Mouse (Mus musculus): ENCODE data around the gene Aqp8.

The Aqp8 gene

DNA sequence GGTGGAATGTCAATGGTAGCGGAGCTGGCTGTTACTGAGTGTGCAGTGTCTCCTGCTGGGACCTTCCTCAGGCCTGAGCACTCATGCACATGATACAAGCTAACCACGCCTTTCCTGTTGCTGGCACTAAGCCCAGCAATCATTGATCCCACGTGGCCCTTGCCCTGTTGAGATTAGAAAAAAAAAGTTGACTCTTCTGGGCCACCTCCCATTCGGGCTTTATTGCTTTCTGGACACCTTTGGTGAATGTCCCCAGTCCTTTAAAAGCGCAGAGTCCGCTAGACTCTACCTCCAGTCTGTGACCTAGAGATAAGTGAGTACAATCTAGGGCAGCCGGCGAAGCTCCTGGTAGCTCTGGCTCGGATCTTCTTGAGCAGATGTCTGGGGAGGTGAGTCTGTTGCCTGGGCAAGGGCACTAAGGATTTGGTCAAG, at the start of gene Aqp8:
Gene Aqp8, plus strand, starts transcription at position 222 of the 432 bp plus-strand sequence.
- peak; percentile 22 to 32 for DNase-seq

DNA sequence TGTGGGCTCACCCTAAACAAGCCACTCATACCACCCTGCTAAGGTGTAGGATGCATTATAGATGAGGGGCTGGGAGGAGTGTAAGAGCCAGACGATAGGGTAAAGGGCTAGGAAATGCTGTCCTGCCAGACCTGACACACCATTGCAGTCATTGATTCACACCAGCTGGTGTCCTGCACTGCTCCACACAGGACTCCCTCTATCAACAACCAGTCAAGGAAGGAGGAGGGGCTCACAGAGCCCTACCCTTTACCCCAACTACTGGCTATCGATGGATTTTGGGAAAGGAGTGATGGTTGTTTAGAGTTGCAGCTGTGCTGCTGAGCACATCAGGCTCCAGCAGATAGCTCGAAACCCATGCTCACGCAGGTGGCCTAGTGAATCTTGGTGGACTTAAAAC, 45.3 kb upstream of the Aqp8 start:
- DNase-seq, result no peak

- no peak for DNase-seq
Observed at GRCm38 (mm10) chr7:123417661-123418060, 44.4 kb upstream of the Aqp8 start.

DNA sequence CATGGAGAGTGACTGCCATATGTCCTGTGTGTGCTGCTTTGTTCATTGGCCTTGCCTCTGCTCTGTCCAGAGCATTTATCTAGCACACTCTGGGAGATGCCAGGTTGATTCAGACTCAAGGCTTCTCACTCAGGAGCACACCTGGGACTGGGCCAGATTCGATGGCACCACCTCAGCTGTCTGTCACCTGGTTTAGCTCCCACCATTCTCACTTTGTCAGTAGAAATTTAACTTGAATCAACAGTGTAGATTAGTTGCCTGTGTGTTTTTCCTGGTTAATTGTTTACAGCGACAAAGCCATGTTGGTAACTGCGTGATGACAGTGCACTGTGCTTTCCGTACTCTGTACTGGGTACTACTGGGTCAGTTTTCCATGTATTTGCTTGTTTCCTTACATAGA, 42.1 kb upstream of the Aqp8 start:
- no peak for DNase-seq

DNA sequence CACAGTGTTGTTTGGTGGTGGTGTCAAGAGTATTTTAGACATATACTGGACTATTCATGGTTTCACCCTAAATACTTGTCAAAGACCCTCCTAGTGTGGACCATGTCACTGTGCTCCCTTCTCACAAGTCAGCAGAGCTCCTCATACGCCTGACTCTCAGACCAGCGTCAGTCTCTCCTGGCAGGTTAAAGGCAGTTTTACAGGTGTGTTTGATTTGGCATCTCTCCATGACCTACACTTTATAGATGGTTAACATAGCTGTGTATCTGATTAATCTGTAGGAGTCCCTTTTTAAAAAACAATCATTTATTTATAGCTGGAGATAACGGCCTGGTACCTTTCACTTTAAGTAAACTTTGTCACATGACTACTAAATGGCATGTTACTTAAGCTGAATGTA, 40.1 kb upstream of the Aqp8 start:
- DNase-seq, result no peak

DNA sequence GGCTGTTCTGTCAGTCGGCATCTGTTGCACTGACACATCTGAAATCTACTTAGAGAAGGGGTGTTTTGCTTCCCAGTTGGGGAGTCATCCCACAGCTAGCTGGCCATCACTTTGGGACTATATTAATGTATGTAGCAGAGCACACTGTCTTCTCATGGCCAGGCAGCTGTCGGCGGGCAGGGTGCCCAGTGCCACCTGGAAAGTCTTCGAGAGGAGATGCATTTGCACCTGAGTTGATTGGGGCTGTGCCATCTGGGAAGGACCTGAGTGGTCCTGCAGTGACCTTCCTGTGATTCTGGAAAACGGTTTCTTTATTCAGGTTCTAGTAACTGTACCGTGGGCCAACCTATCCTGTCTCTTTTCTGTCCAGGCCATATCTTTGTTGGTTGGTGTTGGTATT, 37.8 kb upstream of the Aqp8 start:
- peak in 1 of 2 experiments; percentile 39 for DNase-seq

GRCm38 (mm10) chr7:123425134-123425757, 36.8 kb upstream of the Aqp8 start:
- no peak for DNase-seq

DNA sequence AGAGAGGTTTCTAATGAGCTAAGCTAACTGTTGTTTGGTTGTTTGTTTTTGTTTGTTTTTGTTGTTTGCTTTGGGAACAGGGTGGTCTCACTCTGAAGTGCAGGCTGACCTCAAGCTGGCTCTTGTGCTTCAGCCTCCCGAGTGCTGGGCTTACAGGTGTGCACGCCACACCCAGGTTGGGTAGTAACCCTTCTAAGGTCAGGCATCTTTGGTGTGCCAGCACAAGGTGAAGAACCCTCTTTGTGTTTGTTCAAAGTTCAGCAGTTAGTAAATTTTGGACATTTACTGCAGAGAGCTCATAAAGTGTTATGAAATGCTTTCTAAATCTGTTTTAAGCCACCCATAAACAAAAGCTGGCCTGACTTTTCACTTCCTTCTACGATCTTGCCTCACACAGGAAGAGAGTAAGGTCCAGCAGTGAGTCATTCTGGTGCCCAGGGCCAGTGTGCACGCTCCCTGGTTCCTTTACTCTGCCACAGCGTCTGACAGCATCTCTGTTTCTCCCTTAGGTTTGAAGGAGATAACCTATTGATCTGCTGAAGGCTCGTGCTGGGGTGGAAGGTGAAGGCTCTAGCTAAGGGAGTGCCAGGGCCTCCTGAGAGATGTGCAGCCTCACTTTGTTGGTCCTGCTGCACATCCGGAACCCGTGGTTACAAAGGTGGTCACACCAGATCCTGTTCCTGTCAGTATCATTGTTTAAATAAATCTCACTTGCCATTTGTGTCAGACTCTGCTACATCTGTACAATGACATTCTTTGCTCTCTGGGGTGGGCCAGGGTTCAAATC, 32.3 kb upstream of the Aqp8 start:
- no peak for DNase-seq

GRCm38 (mm10) chr7:123430411-123430705, 31.7 kb upstream of the Aqp8 start:
- DNase-seq, result no peak

GRCm38 (mm10) chr7:123431206-123431605, 30.9 kb upstream of the Aqp8 start:
- no peak for DNase-seq

GRCm38 (mm10) chr7:123442079-123442478, 20.0 kb upstream of the Aqp8 start:
- DNase-seq, result no peak

- no peak for DNase-seq
Observed at GRCm38 (mm10) chr7:123448794-123449193, 13.3 kb upstream of the Aqp8 start.

- no peak for DNase-seq
Observed at GRCm38 (mm10) chr7:123449676-123450075, 12.4 kb upstream of the Aqp8 start.

- DNase-seq, result no peak
Observed at GRCm38 (mm10) chr7:123450515-123450914, 11.6 kb upstream of the Aqp8 start.

DNA sequence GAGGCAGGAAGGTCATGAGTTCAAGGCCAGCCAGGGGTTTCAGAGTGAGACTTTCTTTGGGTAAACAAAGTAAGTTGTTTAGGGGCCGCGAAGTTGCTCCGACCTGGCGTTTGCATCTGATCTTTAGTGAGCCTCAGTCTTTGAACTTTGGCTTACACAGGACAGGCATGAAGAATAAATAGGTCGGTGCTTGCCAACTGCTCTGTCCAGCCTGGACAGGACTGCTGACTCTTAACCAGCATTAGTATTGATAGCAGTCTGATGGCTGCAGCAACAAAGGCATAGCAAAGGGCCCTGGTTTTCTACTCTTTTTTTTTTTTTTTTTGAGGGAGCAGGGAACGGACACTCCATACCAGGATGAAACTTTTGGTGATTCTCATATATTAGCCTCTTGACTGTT, 9.5 kb upstream of the Aqp8 start:
- DNase-seq, result no peak

- DNase-seq, result no peak
Observed at GRCm38 (mm10) chr7:123453066-123453465, 9.0 kb upstream of the Aqp8 start.

- no peak for DNase-seq
Observed at GRCm38 (mm10) chr7:123455088-123455487, 7.0 kb upstream of the Aqp8 start.

DNA sequence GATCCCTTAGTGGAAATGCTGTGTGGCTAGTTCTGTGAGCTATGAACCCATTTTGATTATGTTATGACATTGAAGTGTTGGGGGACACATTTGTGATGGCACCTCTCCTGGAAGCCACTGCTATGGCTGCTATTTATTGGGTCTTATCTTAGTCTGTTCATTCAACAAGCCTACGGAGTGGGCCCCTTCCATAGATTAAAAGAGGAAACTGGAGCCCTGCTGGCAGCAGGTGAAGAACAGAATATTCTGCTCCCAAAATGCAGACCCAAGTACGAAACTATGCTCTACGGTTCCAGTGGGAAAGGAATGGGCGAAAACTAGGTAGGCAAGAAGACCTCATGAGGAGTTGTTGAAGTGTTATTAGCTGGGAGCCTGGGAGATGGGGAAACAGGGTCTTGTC, 3.8 kb upstream of the Aqp8 start:
- DNase-seq, result no peak

- DNase-seq, result no peak
Observed at GRCm38 (mm10) chr7:123459247-123459646, 2.8 kb upstream of the Aqp8 start.

DNA sequence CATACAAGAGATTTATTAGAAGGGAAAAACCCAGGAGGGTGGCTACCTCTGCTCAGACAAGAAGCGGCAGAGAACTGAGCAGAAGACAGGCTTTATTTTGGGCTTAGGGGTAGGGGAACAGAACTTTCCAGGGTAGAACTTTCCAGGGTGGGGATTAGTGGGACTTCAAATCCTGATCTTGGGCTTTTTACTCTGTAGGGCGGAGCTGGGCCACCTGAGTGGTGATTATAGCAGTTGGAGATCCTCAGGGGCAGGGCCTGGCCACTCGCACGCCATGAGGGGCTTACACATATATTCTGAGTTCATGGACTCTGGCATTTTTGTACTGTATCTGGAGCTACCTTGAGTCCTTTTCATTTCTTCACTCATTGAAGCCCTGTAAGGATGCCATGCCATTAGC, 775 bp upstream of the Aqp8 start:
- DNase-seq, result no peak

- no peak for DNase-seq
Observed at GRCm38 (mm10) chr7:123463569-123463968, 1.5 kb downstream of the Aqp8 start.

DNA sequence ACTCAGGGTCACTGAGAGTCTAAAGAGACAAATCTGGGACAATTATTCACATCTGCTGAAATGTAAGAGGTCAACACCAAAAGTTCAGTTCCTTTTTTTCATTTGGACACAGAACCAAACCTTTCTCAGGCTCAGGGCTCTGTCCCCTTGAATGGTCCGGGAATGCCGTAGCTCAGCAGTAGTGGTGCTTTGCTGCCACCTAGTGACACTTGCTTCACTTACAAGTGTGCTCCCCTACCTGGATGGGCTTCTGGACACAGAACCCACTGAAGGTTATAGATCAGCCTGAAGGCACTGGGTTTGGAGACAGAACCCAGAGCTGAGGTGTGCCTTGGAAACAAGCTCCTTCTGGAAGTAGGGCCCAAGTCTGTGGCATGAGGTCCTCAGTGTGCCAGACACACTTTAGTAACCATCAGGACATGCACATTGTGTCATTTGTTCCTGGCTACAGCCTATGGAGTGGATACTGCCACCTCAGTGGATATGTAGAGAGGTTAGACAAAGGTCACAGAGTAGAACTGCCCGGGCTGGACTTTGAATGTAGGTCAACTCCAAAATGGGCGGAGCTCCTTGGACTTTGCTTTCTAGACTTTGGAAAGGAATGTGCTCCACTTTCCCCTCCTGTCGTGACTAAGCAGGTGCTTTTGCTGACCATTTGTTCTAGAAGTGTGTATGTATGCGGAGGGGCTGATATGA, 3.7 kb downstream of the Aqp8 start:
- peak; percentile 84 to 87 for DNase-seq

GRCm38 (mm10) chr7:123467961-123468360, 5.9 kb downstream of the Aqp8 start:
- peak; percentile 34 to 52 for DNase-seq

GRCm38 (mm10) chr7:123487703-123488102, 25.6 kb downstream of the Aqp8 start:
- no peak for DNase-seq
